Mouse (Mus musculus): Measurements from ENCODE around the gene Eda2r. TPM values are rescaled to one million over a fixed set of nuclear protein-coding genes. Genes with fewer than 3 reads are reported as not detected.

Gene Eda2r
- polyA plus RNA-seq (2014; fragmentation: Nextera tagmentation; extraction: Ambion mirVana), result 1.9 TPM in 2 replicates

DNA sequence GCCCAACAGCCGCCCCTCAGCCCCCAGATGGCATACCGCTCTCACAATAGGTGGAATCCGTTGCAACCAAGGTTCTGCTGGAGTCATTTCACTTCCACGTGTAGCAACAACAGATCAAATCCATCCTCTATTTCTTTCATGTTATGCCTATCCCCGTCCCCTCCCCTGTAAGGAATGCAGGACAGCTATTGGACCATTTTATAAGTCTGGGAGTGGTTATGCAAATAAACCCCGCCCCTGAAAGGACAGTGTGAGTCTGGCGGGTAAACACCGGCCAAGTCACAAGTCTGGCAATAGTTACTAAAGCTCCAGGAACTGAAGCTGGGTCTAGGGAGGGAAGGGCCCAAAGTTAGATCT lies at the start of gene Eda2r:
TSS of gene Eda2r (minus strand) at position 152 of the 357 bp plus-strand sequence.
- no peak within 1 kb of the TSS for H3K9ac ChIP-seq (ENCODE audit: low read depth, low read length)
- no peaks in the 10 kb centered on the region for H3K27me3 ChIP-seq (ENCODE audit: control insufficient read depth, insufficient read depth, low read length)
- H3K36me3 ChIP-seq (ENCODE audit: control insufficient read depth, insufficient read depth, low read length), result no peaks in the 10 kb centered on the region
- H3K9me3 ChIP-seq (ENCODE audit: control insufficient read depth, low read length), result no peaks in the 10 kb centered on the region
- peak within 1 kb of the TSS; percentile 7; the same call in 1 of the 2 replicates for H3K4me3 ChIP-seq (ENCODE audit: low read length)
- H3K4me2 ChIP-seq (replicated peaks; ENCODE audit: low read depth, low read length), result peak within 1 kb of the TSS; percentile 37
- no peaks in the 10 kb centered on the region for H3K4me1 ChIP-seq (ENCODE audit: control insufficient read depth, insufficient read depth, low read length)
- peak; percentile 100 for ATAC-seq (ENCODE audit: low FRiP score, low TSS enrichment)
- H3K27ac ChIP-seq (ENCODE audit: low read depth, low read length), result 0 out of 2 replicates have a peak within 1 kb of the TSS, but pooled peaks have one; percentile 11
- WGBS, result 24% methylated on average over 8 of the region's 8 CpGs

DNA sequence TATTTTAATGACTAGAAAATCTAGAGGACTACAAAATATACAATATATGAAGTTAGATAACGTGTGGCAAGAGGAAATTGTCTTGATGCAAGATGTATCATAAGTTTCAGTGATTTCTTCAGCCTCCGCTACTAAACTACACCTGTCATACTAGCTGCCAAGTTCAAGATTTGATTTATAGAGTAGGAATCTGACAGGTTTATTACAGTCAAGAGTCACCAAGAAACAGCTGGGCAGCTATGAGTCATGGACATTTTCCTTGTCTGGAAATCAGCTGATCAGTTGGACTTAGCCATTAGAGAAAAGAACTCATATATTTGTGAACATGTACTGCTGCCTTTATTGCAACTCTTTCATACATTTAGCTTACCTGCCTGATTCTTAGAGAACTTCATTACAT lies 20.9 kb upstream of the Eda2r start:
- Histone ChIP-seq H3K36me3 (ENCODE audit: control insufficient read depth, insufficient read depth, low read length) (no peaks in the 10 kb centered on the region), H3K27me3 (ENCODE audit: control insufficient read depth, insufficient read depth, low read length) (no peaks in the 10 kb centered on the region), H3K9me3 (ENCODE audit: control insufficient read depth, low read length) (no peaks in the 10 kb centered on the region), H3K27ac (ENCODE audit: low read depth, low read length) (no peak overlapping the region), H3K9ac (ENCODE audit: low read depth, low read length) (no peak overlapping the region), H3K4me2 (replicated peaks; ENCODE audit: low read depth, low read length) (no peak overlapping the region), H3K4me1 (ENCODE audit: control insufficient read depth, insufficient read depth, low read length) (no peaks in the 10 kb centered on the region), H3K4me3 (ENCODE audit: low read length) (no peak overlapping the region)
- ATAC-seq (ENCODE audit: low FRiP score, low TSS enrichment), result no peak
- WGBS, result 74% methylated on average over 2 of the region's 2 CpGs

GRCm38 (mm10) chrX:97378076-97378475 lies 1.1 kb upstream of the Eda2r start:
- H3K36me3 ChIP-seq (ENCODE audit: control insufficient read depth, insufficient read depth, low read length), result no peaks in the 10 kb centered on the region
- no peak overlapping the region for H3K4me2 ChIP-seq (replicated peaks; ENCODE audit: low read depth, low read length)
- H3K4me1 ChIP-seq (ENCODE audit: control insufficient read depth, insufficient read depth, low read length), result no peaks in the 10 kb centered on the region
- no peak overlapping the region for H3K27ac ChIP-seq (ENCODE audit: low read depth, low read length)
- no peak overlapping the region for H3K9ac ChIP-seq (ENCODE audit: low read depth, low read length)
- H3K9me3 ChIP-seq (ENCODE audit: control insufficient read depth, low read length), result no peaks in the 10 kb centered on the region
- 68% methylated on average over 1 of the region's 1 CpGs for WGBS
- no peak for ATAC-seq (ENCODE audit: low FRiP score, low TSS enrichment)
- H3K27me3 ChIP-seq (ENCODE audit: control insufficient read depth, insufficient read depth, low read length), result no peaks in the 10 kb centered on the region
- H3K4me3 ChIP-seq (ENCODE audit: low read length), result no peak overlapping the region

- H3K4me1 ChIP-seq (ENCODE audit: control insufficient read depth, insufficient read depth, low read length), result no peaks in the 10 kb centered on the region
- no peak overlapping the region for H3K9ac ChIP-seq (ENCODE audit: low read depth, low read length)
- H3K9me3 ChIP-seq (ENCODE audit: control insufficient read depth, low read length), result no peaks in the 10 kb centered on the region
- H3K27ac ChIP-seq (ENCODE audit: low read depth, low read length), result 0 out of 2 replicates have a peak overlapping the region, but pooled peaks have one; percentile 11
- H3K27me3 ChIP-seq (ENCODE audit: control insufficient read depth, insufficient read depth, low read length), result no peaks in the 10 kb centered on the region
- H3K4me2 ChIP-seq (replicated peaks; ENCODE audit: low read depth, low read length), result peak overlapping the region; percentile 37
- 29% methylated on average over 15 of the region's 15 CpGs for WGBS
- H3K4me3 ChIP-seq (ENCODE audit: low read length), result peak overlapping the region; percentile 7; the same call in 1 of the 2 replicates
- ATAC-seq (ENCODE audit: low FRiP score, low TSS enrichment), result peak; percentile 87
- H3K36me3 ChIP-seq (ENCODE audit: control insufficient read depth, insufficient read depth, low read length), result no peaks in the 10 kb centered on the region
Measured at GRCm38 (mm10) chrX:97376321-97377064, 523 bp downstream of the Eda2r start.

DNA sequence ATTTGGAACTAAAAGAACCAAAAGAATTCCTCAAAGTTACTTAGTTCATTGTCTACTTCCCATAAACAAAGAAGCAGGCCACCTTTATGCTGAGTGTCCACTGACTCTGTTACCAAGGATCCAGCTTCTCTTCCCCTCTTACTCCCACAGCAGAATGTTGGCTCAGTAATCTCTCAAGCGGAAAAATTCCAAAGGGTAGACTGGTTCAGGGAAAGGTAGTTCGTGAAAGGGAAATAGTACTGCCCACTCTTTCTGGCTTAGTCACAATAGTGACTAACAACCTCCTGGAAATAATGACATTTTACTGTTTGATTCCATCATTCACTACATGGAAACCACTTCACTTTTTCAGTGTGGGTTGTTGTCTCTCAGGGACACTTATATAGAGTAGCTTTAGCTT lies 4.2 kb downstream of the Eda2r start:
- no peak overlapping the region for H3K27ac ChIP-seq (ENCODE audit: low read depth, low read length)
- 62% methylated on average over 2 of the region's 2 CpGs for WGBS
- no peaks in the 10 kb centered on the region for H3K36me3 ChIP-seq (ENCODE audit: control insufficient read depth, insufficient read depth, low read length)
- no peak overlapping the region for H3K4me3 ChIP-seq (ENCODE audit: low read length)
- H3K4me2 ChIP-seq (replicated peaks; ENCODE audit: low read depth, low read length), result no peak overlapping the region
- H3K9me3 ChIP-seq (ENCODE audit: control insufficient read depth, low read length), result no peaks in the 10 kb centered on the region
- H3K9ac ChIP-seq (ENCODE audit: low read depth, low read length), result no peak overlapping the region
- H3K4me1 ChIP-seq (ENCODE audit: control insufficient read depth, insufficient read depth, low read length), result no peaks in the 10 kb centered on the region
- H3K27me3 ChIP-seq (ENCODE audit: control insufficient read depth, insufficient read depth, low read length), result no peaks in the 10 kb centered on the region
- no peak for ATAC-seq (ENCODE audit: low FRiP score, low TSS enrichment)

- Histone ChIP-seq H3K9me3 (ENCODE audit: control insufficient read depth, low read length) (no peaks in the 10 kb centered on the region), H3K36me3 (ENCODE audit: control insufficient read depth, insufficient read depth, low read length) (no peaks in the 10 kb centered on the region), H3K27me3 (ENCODE audit: control insufficient read depth, insufficient read depth, low read length) (no peaks in the 10 kb centered on the region), H3K9ac (ENCODE audit: low read depth, low read length) (no peak overlapping the region), H3K27ac (ENCODE audit: low read depth, low read length) (no peak overlapping the region), H3K4me1 (ENCODE audit: control insufficient read depth, insufficient read depth, low read length) (no peaks in the 10 kb centered on the region), H3K4me3 (ENCODE audit: low read length) (no peak overlapping the region), H3K4me2 (replicated peaks; ENCODE audit: low read depth, low read length) (no peak overlapping the region)
- 50% methylated on average over 1 of the region's 1 CpGs for WGBS
- ATAC-seq (ENCODE audit: low FRiP score, low TSS enrichment), result no peak
Measured at GRCm38 (mm10) chrX:97369206-97369605, 7.8 kb downstream of the Eda2r start.

- no peak for ATAC-seq (ENCODE audit: low FRiP score, low TSS enrichment)
- no peaks in the 10 kb centered on the region for H3K36me3 ChIP-seq (ENCODE audit: control insufficient read depth, insufficient read depth, low read length)
- no peak overlapping the region for H3K4me3 ChIP-seq (ENCODE audit: low read length)
- 86% methylated on average over 2 of the region's 2 CpGs for WGBS
- no peak overlapping the region for H3K9ac ChIP-seq (ENCODE audit: low read depth, low read length)
- no peaks in the 10 kb centered on the region for H3K9me3 ChIP-seq (ENCODE audit: control insufficient read depth, low read length)
- H3K27ac ChIP-seq (ENCODE audit: low read depth, low read length), result no peak overlapping the region
- no peaks in the 10 kb centered on the region for H3K4me1 ChIP-seq (ENCODE audit: control insufficient read depth, insufficient read depth, low read length)
- no peaks in the 10 kb centered on the region for H3K27me3 ChIP-seq (ENCODE audit: control insufficient read depth, insufficient read depth, low read length)
- no peak overlapping the region for H3K4me2 ChIP-seq (replicated peaks; ENCODE audit: low read depth, low read length)
Measured at GRCm38 (mm10) chrX:97368741-97369140, 8.3 kb downstream of the Eda2r start.

- no peak for ATAC-seq (ENCODE audit: low FRiP score, low TSS enrichment)
- WGBS, result 54% methylated on average over 2 of the region's 2 CpGs
Measured at GRCm38 (mm10) chrX:97360919-97361318, 16.1 kb downstream of the Eda2r start.

DNA sequence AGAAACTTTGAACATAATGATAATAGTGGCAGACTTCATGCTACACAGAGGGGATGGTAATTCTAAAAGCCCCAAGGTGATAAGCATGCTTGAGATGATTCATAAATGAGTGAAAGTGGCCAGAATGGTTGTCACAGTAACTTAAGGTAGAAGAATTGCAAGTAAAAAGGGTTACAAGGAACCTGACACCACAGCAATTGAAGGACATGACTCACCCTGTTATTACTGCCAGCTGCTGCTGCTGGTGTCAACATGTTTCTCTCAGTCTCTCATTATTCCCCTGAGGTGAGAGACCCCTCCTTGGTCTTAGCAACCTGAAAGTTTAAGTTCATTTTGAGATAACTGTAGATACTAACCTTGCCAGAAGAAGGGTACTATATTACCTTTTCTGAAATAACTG lies 49.1 kb downstream of the Eda2r start:
- Histone ChIP-seq H3K9me3 (ENCODE audit: control insufficient read depth, low read length) (no peaks in the 10 kb centered on the region), H3K4me3 (ENCODE audit: low read length) (no peak overlapping the region), H3K9ac (ENCODE audit: low read depth, low read length) (no peak overlapping the region), H3K36me3 (ENCODE audit: control insufficient read depth, insufficient read depth, low read length) (no peaks in the 10 kb centered on the region), H3K27me3 (ENCODE audit: control insufficient read depth, insufficient read depth, low read length) (no peaks in the 10 kb centered on the region), H3K27ac (ENCODE audit: low read depth, low read length) (no peak overlapping the region), H3K4me2 (replicated peaks; ENCODE audit: low read depth, low read length) (no peak overlapping the region), H3K4me1 (ENCODE audit: control insufficient read depth, insufficient read depth, low read length) (no peaks in the 10 kb centered on the region)
- no peak for ATAC-seq (ENCODE audit: low FRiP score, low TSS enrichment)

More at GRCm38 (mm10) chrX:97360919-97361318, 16.1 kb downstream of the Eda2r start:
- H3K9ac ChIP-seq (ENCODE audit: low read depth, low read length), result no peak overlapping the region
- no peak overlapping the region for H3K27ac ChIP-seq (ENCODE audit: low read depth, low read length)
- no peaks in the 10 kb centered on the region for H3K36me3 ChIP-seq (ENCODE audit: control insufficient read depth, insufficient read depth, low read length)
- no peaks in the 10 kb centered on the region for H3K9me3 ChIP-seq (ENCODE audit: control insufficient read depth, low read length)
- H3K4me2 ChIP-seq (replicated peaks; ENCODE audit: low read depth, low read length), result no peak overlapping the region
- no peaks in the 10 kb centered on the region for H3K27me3 ChIP-seq (ENCODE audit: control insufficient read depth, insufficient read depth, low read length)
- H3K4me1 ChIP-seq (ENCODE audit: control insufficient read depth, insufficient read depth, low read length), result no peaks in the 10 kb centered on the region
- no peak overlapping the region for H3K4me3 ChIP-seq (ENCODE audit: low read length)
